Comparison of ENCODE assay signal across 9 mouse cellular contexts in the genomic region with DNA sequence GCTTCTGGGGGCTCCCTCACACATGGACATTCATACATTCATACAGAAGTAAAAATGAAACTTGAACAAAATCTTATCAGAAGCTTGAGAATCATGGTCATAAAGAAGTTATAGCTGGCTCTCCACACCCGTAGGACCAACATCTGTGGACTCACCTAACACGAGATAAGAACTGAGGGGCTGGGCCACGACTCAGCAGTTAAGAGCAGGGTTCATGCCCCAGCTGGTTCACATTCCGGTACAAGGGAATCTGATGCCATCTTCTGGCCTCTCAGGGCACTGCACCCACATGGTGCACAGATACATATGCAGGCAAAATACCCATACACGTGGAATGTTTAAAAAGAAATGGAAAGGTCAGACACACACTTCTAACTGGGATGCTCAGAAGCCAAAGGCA. TPM values are rescaled to one million over a fixed set of nuclear protein-coding genes. Genes with fewer than 3 reads are reported as not detected.
A peak's percentile ranks its signal among the peaks of the same experiment; 100 is the strongest.
DNase-seq lines count a peak whose midpoint lies in the region; ATAC-seq and TF ChIP-seq lines count a peak whose summit lies in the region.
"Had no signal": no experiment of that assay in that cellular context is flagged by ENCODE, and none has a peak within 500 bp of the region (broad histone marks: within the 10 kb centered on the region; RNA-seq: fewer than 3 reads in every experiment).

No protein-coding gene starts in this region.

- 30% methylated on average over 5 of the region's 5 CpGs for WGBS in forebrain, embryonic 10.5 days
- 29% methylated on average over 5 of the region's 5 CpGs for WGBS in forebrain, embryonic 16.5 days
- WGBS in lung, embryonic 14.5 days, result 5% methylated on average over 5 of the region's 5 CpGs

- H3K4me1 ChIP-seq in forebrain, embryonic 10.5 days, result peaks cover 16% of the 10 kb centered on the region
- H3K4me1 ChIP-seq in forebrain, embryonic 16.5 days (replicated peaks; ENCODE audit: control insufficient read depth, insufficient read depth, low read length), result peaks cover 8% of the 10 kb centered on the region
- peaks cover 36% of the 10 kb centered on the region for H3K4me1 ChIP-seq in erythroblast, embryonic 14.5 days (ENCODE audit: control insufficient read depth)
- H3K4me1 ChIP-seq in lung, embryonic 14.5 days (ENCODE audit: insufficient read depth), result no peaks in the 10 kb centered on the region

- no peak overlapping the region for H3K9ac ChIP-seq in forebrain, embryonic 16.5 days (replicated peaks; ENCODE audit: low read depth, low read length)
- H3K9ac ChIP-seq in lung, embryonic 14.5 days, result no peak overlapping the region
- H3K9ac ChIP-seq: midbrain, embryonic 12.5 days had no signal

- DNase-seq in forebrain, embryonic 10.5 days (ENCODE audit: extremely low spot score, low spot score), result peak; percentile 73
- peak; percentile 93 for DNase-seq in 416B (ENCODE audit: low read depth)
- DNase-seq in adrenal gland, postnatal 14 days, result peak; percentile 79
- peak; percentile 82 for DNase-seq in kidney, adult 9 months
- peak; percentile 88 for DNase-seq in lung, embryonic 14.5 days
- DNase-seq in spleen, adult 18-20 months, result peak; percentile 16 to 30

- H3K4me2 ChIP-seq in forebrain, embryonic 16.5 days (ENCODE audit: low read length), result no peak overlapping the region
- H3K4me2 ChIP-seq in lung, embryonic 14.5 days, result no peak overlapping the region
- H3K4me2 ChIP-seq: midbrain, embryonic 12.5 days had no signal

- no peaks in the 10 kb centered on the region for H3K9me3 ChIP-seq in forebrain, embryonic 10.5 days
- H3K9me3 ChIP-seq in forebrain, embryonic 16.5 days (ENCODE audit: control insufficient read depth, low read length), result no peaks in the 10 kb centered on the region
- no peaks in the 10 kb centered on the region for H3K9me3 ChIP-seq in erythroblast, embryonic 14.5 days (ENCODE audit: control insufficient read depth, low read length)
- no peaks in the 10 kb centered on the region for H3K9me3 ChIP-seq in lung, embryonic 14.5 days (ENCODE audit: low read depth, low read length)
- H3K9me3 ChIP-seq: midbrain, embryonic 12.5 days had no signal

- peak; percentile 89 for TF ChIP-seq CTCF in lung, embryonic 14.5 days (IDR thresholded peaks at IDR 0.05; ENCODE audit: low read depth)

- no peak overlapping the region for H3K4me3 ChIP-seq in forebrain, embryonic 10.5 days
- no peak overlapping the region for H3K4me3 ChIP-seq in forebrain, embryonic 16.5 days (replicated peaks; ENCODE audit: low read length)
- peak overlapping the region; percentile 17 for H3K4me3 ChIP-seq in erythroblast, embryonic 14.5 days (replicated peaks)
- H3K4me3 ChIP-seq in lung, embryonic 14.5 days (ENCODE audit: low read depth, low read length), result no peak overlapping the region
- H3K4me3 ChIP-seq: midbrain, embryonic 12.5 days had no signal

- peaks cover 1% of the 10 kb centered on the region for H3K36me3 ChIP-seq in forebrain, embryonic 10.5 days (replicated peaks)
- no peaks in the 10 kb centered on the region for H3K36me3 ChIP-seq in forebrain, embryonic 16.5 days (ENCODE audit: control insufficient read depth, insufficient read depth)
- peaks cover 3% of the 10 kb centered on the region; the same call in 1 of the 2 replicates for H3K36me3 ChIP-seq in erythroblast, embryonic 14.5 days (ENCODE audit: control insufficient read depth)
- H3K36me3 ChIP-seq in lung, embryonic 14.5 days (ENCODE audit: insufficient read depth), result no peaks in the 10 kb centered on the region

- H3K27me3 ChIP-seq in forebrain, embryonic 10.5 days (ENCODE audit: poor library complexity, severe bottlenecking), result no peaks in the 10 kb centered on the region
- no peaks in the 10 kb centered on the region for H3K27me3 ChIP-seq in forebrain, embryonic 16.5 days (replicated peaks; ENCODE audit: control insufficient read depth, insufficient read depth, low read length)
- no peaks in the 10 kb centered on the region for H3K27me3 ChIP-seq in erythroblast, embryonic 14.5 days (ENCODE audit: control insufficient read depth)
- no peaks in the 10 kb centered on the region for H3K27me3 ChIP-seq in lung, embryonic 14.5 days (ENCODE audit: insufficient read depth, low read length)
- H3K27me3 ChIP-seq: midbrain, embryonic 12.5 days had no signal

- no peak for ATAC-seq in forebrain, embryonic 16.5 days
- no peak for ATAC-seq in lung, embryonic 14.5 days (ENCODE audit: insufficient read depth)

- no peak overlapping the region for H3K27ac ChIP-seq in forebrain, embryonic 10.5 days
- H3K27ac ChIP-seq in forebrain, embryonic 16.5 days (ENCODE audit: low read length), result no peak overlapping the region
- H3K27ac ChIP-seq in lung, embryonic 14.5 days (ENCODE audit: low read depth), result no peak overlapping the region
- H3K27ac ChIP-seq: midbrain, embryonic 12.5 days had no signal

RNA-seq across cellular contexts. Expression of a gene that starts 3.1 kb away (rescaled TPM):
- 13.6 and 15.1 TPM in 2 replicates for polyA plus RNA-seq in forebrain, embryonic 10.5 days (2016; fragmentation: Nextera tagmentation; extraction: Ambion mirVana)
- polyA plus RNA-seq in forebrain, embryonic 16.5 days (2015; fragmentation: Nextera tagmentation; extraction: Ambion mirVana), result 10.9 and 11.2 TPM in 2 replicates
- 17.6 and 20.1 TPM in 2 replicates for total RNA-seq in adrenal gland, postnatal 14 days (2021)
- polyA plus RNA-seq in erythroblast, embryonic 14.5 days (2012), result 0.18 and 0.19 TPM in 2 replicates
- polyA plus RNA-seq in lung, embryonic 14.5 days (2014; fragmentation: Nextera tagmentation; extraction: Ambion mirVana), result 16.4 and 21.1 TPM in 2 replicates

RNA-seq across cellular contexts. Expression of a gene that starts 3.2 kb away (rescaled TPM):
- 16.2 and 17.2 TPM in 2 replicates for polyA plus RNA-seq in forebrain, embryonic 10.5 days (2016; fragmentation: Nextera tagmentation; extraction: Ambion mirVana)
- 30.8 and 39.3 TPM in 2 replicates for polyA plus RNA-seq in forebrain, embryonic 16.5 days (2015; fragmentation: Nextera tagmentation; extraction: Ambion mirVana)
- 31.1 and 31.5 TPM in 2 replicates for total RNA-seq in adrenal gland, postnatal 14 days (2021)
- polyA plus RNA-seq in erythroblast, embryonic 14.5 days (2012), result 0.10 and 0.19 TPM in 2 replicates
- 15.0 and 17.0 TPM in 2 replicates for polyA plus RNA-seq in lung, embryonic 14.5 days (2014; fragmentation: Nextera tagmentation; extraction: Ambion mirVana)

RNA-seq across cellular contexts. Expression of a gene that starts 29.2 kb away (rescaled TPM):
- 4.6 and 5.0 TPM in 2 replicates for polyA plus RNA-seq in forebrain, embryonic 10.5 days (2016; fragmentation: Nextera tagmentation; extraction: Ambion mirVana)
- 2.4 and 3.0 TPM in 2 replicates for polyA plus RNA-seq in forebrain, embryonic 16.5 days (2015; fragmentation: Nextera tagmentation; extraction: Ambion mirVana)
- total RNA-seq in adrenal gland, postnatal 14 days (2021), result 0.22 TPM in 1 of 2 replicates, not detected in the other
- 0.06 and 0.09 TPM in 2 replicates for polyA plus RNA-seq in erythroblast, embryonic 14.5 days (2012)
- 2.0 and 2.9 TPM in 2 replicates for polyA plus RNA-seq in lung, embryonic 14.5 days (2014; fragmentation: Nextera tagmentation; extraction: Ambion mirVana)

Comparison
In these comparisons a context has a peak if more than half of its experiments do, and no peak if none do; other contexts are left out.
1. DNase-seq: peak in every context shown above with its lines; median percentile 93 in 416B; 88 in lung, embryonic 14.5 days; 82 in kidney, adult 9 months; 79 in adrenal gland, postnatal 14 days; 73 in forebrain, embryonic 10.5 days; 23 in spleen, adult 18-20 months.
2. RNA of a gene that starts 3.2 kb away (polyA plus RNA-seq): 30.8 to 39.3 TPM in forebrain, embryonic 16.5 days, 15.0 to 17.0 TPM in lung, embryonic 14.5 days and 16.2 to 17.2 TPM in forebrain, embryonic 10.5 days; 0.10 to 0.19 TPM in erythroblast, embryonic 14.5 days; every median in the first group is over 10 times any median in the second.